In the genomic region with DNA sequence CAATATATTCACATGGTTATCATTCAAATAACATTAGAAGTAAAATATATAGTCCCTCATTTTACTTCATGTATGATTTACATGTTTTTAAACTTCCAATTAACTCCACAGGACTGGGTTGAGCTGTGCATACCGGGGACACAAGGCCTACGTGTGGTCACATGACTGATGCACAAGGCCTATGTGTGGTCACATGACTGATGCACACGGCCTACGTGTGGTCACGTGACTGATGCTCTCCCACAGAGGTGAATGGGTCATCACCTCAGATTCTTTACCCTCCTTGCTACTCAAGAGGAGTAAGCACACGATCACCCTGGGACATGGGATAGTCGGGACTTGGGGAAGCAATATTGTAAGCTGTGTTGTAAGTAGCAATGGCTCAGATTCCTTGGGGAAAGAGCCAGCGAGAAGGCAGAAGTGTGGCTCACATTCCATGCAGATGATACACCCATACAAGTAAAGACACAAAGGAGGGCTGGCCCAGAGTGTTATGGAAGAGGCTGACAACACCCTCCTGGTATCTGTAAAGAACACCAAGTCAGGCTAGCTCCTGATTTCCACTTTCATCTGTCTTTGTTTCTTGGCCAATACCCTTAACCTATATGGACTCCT, we compare ENCODE assay signal across 18 mouse cellular contexts. TPM values are rescaled to one million over a fixed set of nuclear protein-coding genes. Genes with fewer than 3 reads are reported as not detected.
"Had no signal": no experiment of that assay in that cellular context is flagged by ENCODE, and none has a peak within 500 bp of the region (broad histone marks: within the 10 kb centered on the region; RNA-seq: fewer than 3 reads in every experiment).

No protein-coding gene starts in this region.

- H3K4me3 ChIP-seq: lung, embryonic 15.5 days; midbrain, embryonic 10.5 days; midbrain, embryonic 12.5 days; myocyte; neural tube, embryonic 13.5 days; stomach, embryonic 15.5 days had no signal

- H3K4me1 ChIP-seq: lung, embryonic 15.5 days; midbrain, embryonic 10.5 days; midbrain, embryonic 12.5 days; neural tube, embryonic 13.5 days; stomach, embryonic 15.5 days had no signal

- ATAC-seq: lung, postnatal 0 days; midbrain, embryonic 16.5 days had no signal

- H3K27me3 ChIP-seq: lung, embryonic 15.5 days; midbrain, embryonic 12.5 days; neural tube, embryonic 13.5 days; stomach, embryonic 15.5 days had no signal

- H3K9ac ChIP-seq: lung, embryonic 15.5 days; midbrain, embryonic 12.5 days; neural tube, embryonic 13.5 days; stomach, embryonic 15.5 days had no signal

- H3K9me3 ChIP-seq: lung, embryonic 15.5 days; midbrain, embryonic 10.5 days; midbrain, embryonic 12.5 days; stomach, embryonic 15.5 days had no signal

- H3K4me2 ChIP-seq: lung, embryonic 15.5 days; midbrain, embryonic 12.5 days; neural tube, embryonic 13.5 days; stomach, embryonic 15.5 days had no signal

- H3K36me3 ChIP-seq: lung, embryonic 15.5 days; midbrain, embryonic 10.5 days; midbrain, embryonic 12.5 days; neural tube, embryonic 13.5 days; stomach, embryonic 15.5 days had no signal

- H3K27ac ChIP-seq: lung, embryonic 15.5 days; macrophage; midbrain, embryonic 10.5 days; midbrain, embryonic 12.5 days; neural tube, embryonic 13.5 days; stomach, embryonic 15.5 days; stomach, postnatal 0 days had no signal

- DNase-seq: lung, adult 18-20 months; lung, postnatal 14 days; lung, postnatal 36 days; midbrain, embryonic 14.5 days; right cerebral cortex, postnatal 14 days; thymus, adult 2 months; thymus, postnatal 25 days; thymus, postnatal 4 days had no signal

RNA-seq across cellular contexts. Expression of a gene that starts 44.3 kb away (rescaled TPM):
- polyA plus RNA-seq: midbrain, embryonic 10.5 days; midbrain, embryonic 12.5 days; neural tube, embryonic 13.5 days had no signal
